Mouse (Mus musculus) CH12.LX (cell line): ENCODE measurements around the gene Fndc3a. TPM values are rescaled to one million over a fixed set of nuclear protein-coding genes. Genes with fewer than 3 reads are reported as not detected.
A peak's percentile ranks its signal among the peaks of the same experiment; 100 is the strongest.

Experiments
- DNase-seq: peaks from one replicate; pipeline ENCODE4 v3.0.0-alpha.2; 2013; ENCODE audit errors: extremely low read depth
- H3K27ac ChIP-seq: 2 replicates; pipeline ENCODE4 v1.5.1; 2012; ENCODE audit warnings: low read depth, mild to moderate bottlenecking, control low read depth, moderate library complexity; ENCODE audit not compliant: insufficient read depth
- H3K27me3 ChIP-seq: replicated peaks from 2 replicates; pipeline ENCODE3; 2012; ENCODE audit warnings: inconsistent platforms
- H3K36me3 ChIP-seq, 2 experiments: replicated peaks in 1 of 2; 2 replicates each; pipeline versions ENCODE3 to v1.6.1; 2012; ENCODE audit warnings: inconsistent platforms in 1 of 2, low read length in 1 of 2, mild to moderate bottlenecking in 1 of 2, mixed read lengths in 1 of 2, moderate library complexity in 1 of 2; ENCODE audit not compliant: control insufficient read depth in 1 of 2, insufficient read depth in 1 of 2
- H3K4me1 ChIP-seq, 2 experiments: 2 replicates each; pipeline ENCODE4 v1.6.1; 2012; ENCODE audit warnings: inconsistent platforms in 1 of 2, moderate library complexity in 1 of 2; ENCODE audit not compliant: insufficient read depth in 2 of 2, control insufficient read depth in 1 of 2
- H3K4me2 ChIP-seq: 2 replicates; pipeline ENCODE4 v1.6.1; 2012; ENCODE audit warnings: low read depth, mild to moderate bottlenecking, control low read depth; ENCODE audit not compliant: poor library complexity, insufficient read depth, severe bottlenecking
- H3K4me3 ChIP-seq, 3 experiments: fragments of 150-350 bp in 1 of 3; sonication (generic) in 1 of 3; replicated peaks in 1 of 3; 2 replicates each; pipeline versions ENCODE3 to v1.5.1; 2011 to 2012; ENCODE audit warnings: low read depth in 2 of 3, low read length in 2 of 3, mild to moderate bottlenecking in 2 of 3, moderate library complexity in 2 of 3, control low read depth in 1 of 3, improper control_type of control experiment in 1 of 3, inconsistent platforms in 1 of 3, mixed read lengths in 1 of 3; ENCODE audit not compliant: poor library complexity in 1 of 3
- H3K79me2 ChIP-seq: replicated peaks from 2 replicates; pipeline ENCODE4 v1.6.1; 2012; ENCODE audit warnings: mild to moderate bottlenecking, moderate library complexity; ENCODE audit not compliant: control insufficient read depth, poor library complexity, insufficient read depth, severe bottlenecking; ENCODE audit errors: extremely low read depth
- H3K9ac ChIP-seq: 2 replicates; pipeline ENCODE4 v1.6.1; 2012; ENCODE audit warnings: low read depth, mild to moderate bottlenecking, control low read depth, moderate library complexity; ENCODE audit not compliant: insufficient read depth
- H3K9me3 ChIP-seq: replicated peaks from 2 replicates; pipeline ENCODE3; 2012; ENCODE audit warnings: low read length, inconsistent platforms, mixed read lengths
- CHD1 ChIP-seq: IDR thresholded peaks from 2 replicates; pipeline ENCODE4 v1.6.1; 2012; ENCODE audit warnings: low read depth, low read length, improper control_type of control experiment, inconsistent platforms
- CTCF ChIP-seq, 2 experiments: IDR thresholded peaks in 1 of 2; conservative IDR thresholded peaks in 1 of 2; 2 replicates each; pipeline ENCODE4 v1.5.1; 2011 to 2012; ENCODE audit warnings: low read depth in 2 of 2, low read length in 2 of 2, improper control_type of control experiment in 1 of 2, inconsistent platforms in 1 of 2, mild to moderate bottlenecking in 1 of 2, moderate library complexity in 1 of 2
- ELF1 ChIP-seq: IDR thresholded peaks from 2 replicates; pipeline ENCODE4 v1.6.1; 2014; ENCODE audit warnings: low read depth, mild to moderate bottlenecking, inconsistent platforms, low read length, improper control_type of control experiment
- ETS1 ChIP-seq: conservative IDR thresholded peaks from 2 replicates; pipeline ENCODE4 v1.6.1; 2012; ENCODE audit warnings: low read depth, mild to moderate bottlenecking, inconsistent platforms, low read length, improper control_type of control experiment, moderate library complexity
- GABPA ChIP-seq: IDR thresholded peaks from 2 replicates; pipeline ENCODE4 v1.6.1; 2012; ENCODE audit warnings: low read depth, low read length, improper control_type of control experiment, inconsistent platforms; ENCODE audit not compliant: insufficient replicate concordance
- HCFC1 ChIP-seq: IDR thresholded peaks from 2 replicates; pipeline ENCODE4 v1.6.1; 2012; ENCODE audit warnings: low read depth, mild to moderate bottlenecking, inconsistent platforms, low read length, improper control_type of control experiment
- IRF4 ChIP-seq: IDR thresholded peaks from 2 replicates; pipeline ENCODE4 v1.6.1; 2014; ENCODE audit warnings: low read depth, mild to moderate bottlenecking, inconsistent platforms, low read length, improper control_type of control experiment
- JUND ChIP-seq: conservative IDR thresholded peaks from 2 replicates; pipeline ENCODE4 v1.6.1; 2011; ENCODE audit warnings: low read depth, low read length, improper control_type of control experiment
- MAZ ChIP-seq: IDR thresholded peaks from 2 replicates; pipeline ENCODE4 v1.6.1; 2012; ENCODE audit warnings: low read depth, mild to moderate bottlenecking, inconsistent platforms, low read length, improper control_type of control experiment, moderate library complexity
- MEF2A ChIP-seq: IDR thresholded peaks from 2 replicates; pipeline ENCODE4 v1.6.1; 2014; ENCODE audit warnings: low read depth, mild to moderate bottlenecking, inconsistent platforms, low read length, improper control_type of control experiment, borderline replicate concordance
- NELFE ChIP-seq: IDR thresholded peaks from 2 replicates; pipeline ENCODE4 v1.6.1; 2011; ENCODE audit warnings: low read depth, low read length, improper control_type of control experiment
- NRF1 ChIP-seq: IDR thresholded peaks from 2 replicates; pipeline ENCODE4 v1.6.1; 2014; ENCODE audit warnings: low read depth, mild to moderate bottlenecking, inconsistent platforms, low read length, improper control_type of control experiment, moderate library complexity
- PAX5 ChIP-seq: IDR thresholded peaks from 2 replicates; pipeline ENCODE4 v1.6.1; 2012; ENCODE audit warnings: low read length, inconsistent platforms, mixed read lengths
- POLR2A ChIP-seq: IDR thresholded peaks from 2 replicates; pipeline ENCODE4 v1.6.1; 2011; ENCODE audit warnings: low read depth, mild to moderate bottlenecking, improper control_type of control experiment, low read length
- POLR2AphosphoS2 ChIP-seq: IDR thresholded peaks from 2 replicates; pipeline ENCODE4 v1.6.1; 2011; ENCODE audit warnings: low read depth, low read length, improper control_type of control experiment
- RAD21 ChIP-seq: IDR thresholded peaks from 2 replicates; pipeline ENCODE4 v1.6.1; 2011; ENCODE audit warnings: low read depth, mild to moderate bottlenecking, low read length, improper control_type of control experiment, moderate library complexity
- RCOR1 ChIP-seq: conservative IDR thresholded peaks from 2 replicates; pipeline ENCODE4 v1.6.1; 2012; ENCODE audit warnings: low read depth, mild to moderate bottlenecking, inconsistent platforms, low read length, improper control_type of control experiment
- SIN3A ChIP-seq: IDR thresholded peaks from 2 replicates; pipeline ENCODE4 v1.6.1; 2012; ENCODE audit warnings: low read length, improper control_type of control experiment, inconsistent platforms
- TBP ChIP-seq: conservative IDR thresholded peaks from 2 replicates; pipeline ENCODE4 v1.6.1; 2011; ENCODE audit warnings: low read depth, low read length, improper control_type of control experiment
- UBTF ChIP-seq: IDR thresholded peaks from 2 replicates; pipeline ENCODE4 v1.6.1; 2012; ENCODE audit warnings: low read depth, mild to moderate bottlenecking, inconsistent platforms, low read length, improper control_type of control experiment, moderate library complexity
- USF2 ChIP-seq: conservative IDR thresholded peaks from 2 replicates; pipeline ENCODE4 v1.6.1; 2011; ENCODE audit warnings: low read depth, low read length, improper control_type of control experiment
- ZMIZ1 ChIP-seq: IDR thresholded peaks from 2 replicates; pipeline ENCODE4 v1.6.1; 2012; ENCODE audit warnings: low read depth, mild to moderate bottlenecking, inconsistent platforms, low read length, improper control_type of control experiment
- ZNF384 ChIP-seq: IDR thresholded peaks from 2 replicates; pipeline ENCODE4 v1.6.1; 2012; ENCODE audit warnings: low read depth, low read length, improper control_type of control experiment, inconsistent platforms
- dilution Hi-C: fragments of 300-500 bp; cut with MboI; formaldehyde crosslinking; loops from 2 replicates; pipeline ENCODE4 v1.14.3; 2020; ENCODE audit warnings: low sequenced_read_pairs; ENCODE audit not compliant: extremely low pct_unique_long_range_greater_than_20kb, extremely low pct_ligation_motif_present
- in situ Hi-C: fragments of 300-500 bp; cut with MboI; formaldehyde crosslinking; loops from 3 replicates; pipeline ENCODE4 v1.14.3; 2019; ENCODE audit warnings: low sequenced_read_pairs, low pct_ligation_motif_present, low pct_unique_long_range_greater_than_20kb, mixed read lengths
- polyA plus RNA-seq: library from polyadenylated mRNA; unstranded; fragments of >175 nt; gene quantifications from 2 replicates; pipeline ENCODE4 v1.2.1, GENCODE M21; 2012; ENCODE audit warnings: low read depth; ENCODE audit not compliant: insufficient read length
- total RNA-seq, 2 experiments: library from RNA; depleted of rRNA; stranded (reverse); fragments of 300-350 nt in 1 of 2; fragments of >200 nt in 1 of 2; gene quantifications; 2 replicates each; pipeline ENCODE4 v1.2.3; 2012 to 2014

Gene Fndc3a
- total and polyA plus RNA-seq, 3 experiments = 35.4 to 48.6 (median 40.0) TPM

DNA sequence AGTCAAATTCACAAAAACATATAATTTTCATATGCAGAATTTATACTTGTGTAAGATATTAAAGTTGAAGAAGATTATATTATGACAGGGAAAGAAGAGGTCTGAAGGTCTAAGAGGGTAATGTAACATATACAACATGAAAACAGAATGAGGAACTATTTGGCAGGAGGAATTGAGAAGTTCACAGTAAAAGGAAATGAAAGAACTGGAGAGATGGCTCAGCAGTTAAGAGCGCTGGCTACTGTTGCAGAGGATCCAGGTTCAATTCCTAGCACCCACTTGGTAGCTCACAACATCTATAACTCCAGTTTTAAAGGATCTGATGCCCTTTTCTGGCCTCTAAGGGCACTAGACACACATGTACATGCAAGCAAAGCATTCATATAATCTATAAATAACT, 65.2 kb downstream of the Fndc3a start:
- Histone ChIP-seq H3K4me3 (no peak overlapping the region), H3K9me3 (no peaks in the 10 kb centered on the region)
- DNase-seq = peak; percentile 13
- TF ChIP-seq ZMIZ1 (no peak), HCFC1 (no peak), TBP (0 out of 2 replicates have a peak, but pooled peaks have one; percentile 54), ZNF384 (no peak), JUND (no peak), UBTF (no peak)
- TF ChIP-seq, all 38 proteins: peak for 1
- dilution Hi-C loops = no loop called here
- no peak overlapping the region for H3K4me2 ChIP-seq
- peaks cover 0 to 24% of the 10 kb centered on the region in 2 experiments; a peak in 2 of 4 replicates for H3K4me1 ChIP-seq
- H3K9ac ChIP-seq = no peak overlapping the region
- no peak overlapping the region for H3K27ac ChIP-seq
- H3K27me3 ChIP-seq = no peaks in the 10 kb centered on the region
- H3K79me2 ChIP-seq = peaks cover 30% of the 10 kb centered on the region
- in situ Hi-C loops = no loop called here
- peaks cover 36 to 55% of the 10 kb centered on the region in 2 experiments for H3K36me3 ChIP-seq

DNA sequence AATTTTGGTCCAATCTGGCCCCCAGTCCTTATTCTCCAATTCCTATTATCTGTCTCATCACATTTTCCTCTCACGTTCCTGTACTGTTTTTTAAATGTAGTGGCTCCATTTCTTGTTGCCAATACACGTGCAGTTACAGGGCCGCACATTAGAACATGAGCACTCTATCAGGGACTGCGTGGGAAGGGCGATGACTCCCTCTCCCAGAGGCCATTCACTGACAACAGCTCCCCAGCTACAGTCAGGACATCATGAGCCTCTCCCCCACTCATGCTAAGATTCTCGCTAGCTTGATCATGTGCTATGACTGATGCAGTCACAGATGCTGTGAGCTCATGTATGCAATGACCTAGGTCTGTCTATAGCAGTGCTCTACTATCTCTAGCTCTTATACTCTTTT, 71.3 kb downstream of the Fndc3a start:
- peaks cover 2 to 15% of the 10 kb centered on the region in 2 experiments; a peak in 2 of 4 replicates for H3K4me1 ChIP-seq
- no peak overlapping the region for H3K27ac ChIP-seq
- no peaks in the 10 kb centered on the region for H3K27me3 ChIP-seq
- H3K4me2 ChIP-seq = no peak overlapping the region
- in situ Hi-C loops = no loop called here
- DNase-seq = no peak
- dilution Hi-C loops = no loop called here
- no peak overlapping the region for H3K4me3 ChIP-seq
- no peaks in the 10 kb centered on the region for H3K9me3 ChIP-seq
- peaks cover 50 to 70% of the 10 kb centered on the region in 2 experiments for H3K36me3 ChIP-seq
- H3K9ac ChIP-seq = no peak overlapping the region
- no peak for TF ChIP-seq GABPA
- no peak for TF ChIP-seq MAZ
- TF ChIP-seq ZMIZ1 = no peak
- no peak for TF ChIP-seq ELF1
- no peak for TF ChIP-seq PAX5
- TF ChIP-seq CTCF (conservative IDR thresholded peaks at IDR 0.05 in 1 of 2, IDR thresholded peaks at IDR 0.05 in 1 of 2; ENCODE audit: low read depth in 2 of 2, low read length in 2 of 2) = no peak
- TF ChIP-seq MEF2A = no peak
- no peak for TF ChIP-seq JUND
- TF ChIP-seq NELFE = no peak
- TF ChIP-seq IRF4 = no peak
- TF ChIP-seq USF2 = no peak
- no peak for TF ChIP-seq SIN3A
- TF ChIP-seq POLR2A = no peak
- TF ChIP-seq CHD1 = no peak
- no peak for TF ChIP-seq RCOR1
- TF ChIP-seq ETS1 = no peak
- no peak for TF ChIP-seq RAD21
- no peak for TF ChIP-seq ZNF384
- no peak for TF ChIP-seq NRF1
- no peak for TF ChIP-seq POLR2AphosphoS2
- H3K79me2 ChIP-seq = peaks cover 34% of the 10 kb centered on the region
